Mouse (Mus musculus) small intestine, adult 2 months (tissue): ENCODE results near the gene Nlrc4.

Experiments used
- CTCF ChIP-seq: fragments of 200-500 bp; IDR thresholded peaks from 2 replicates; pipeline ENCODE4 v1.5.1; 2012; ENCODE audit warnings: low read depth, mild to moderate bottlenecking, control low read depth, inconsistent platforms, low read length, moderate library complexity, mixed read lengths; ENCODE audit not compliant: insufficient replicate concordance, insufficient read length; ENCODE audit errors: extremely low read depth
- POLR2A ChIP-seq: fragments of 200-500 bp; IDR thresholded peaks from 2 replicates; pipeline ENCODE4 v1.6.1; 2012; ENCODE audit warnings: low read depth, mild to moderate bottlenecking, control low read depth, inconsistent platforms, low read length, moderate library complexity

- no peak for TF ChIP-seq CTCF
- no peak for TF ChIP-seq POLR2A
These were observed 52.5 kb downstream of the Nlrc4 start for GRCm38 (mm10) chr17:74406487-74406886.
